Mouse (Mus musculus): ENCODE results near the gene Pcgf2. TPM values are rescaled to one million over a fixed set of nuclear protein-coding genes. Genes with fewer than 3 reads are reported as not detected.
"Not testable (repeated sequence)": the region's sequence is repeated elsewhere in the genome, so short reads cannot be mapped to it uniquely, and the experiment has no call there.

Gene Pcgf2
- polyA plus RNA-seq, 1 experiment from 2014 or later = 12.7 TPM

DNA sequence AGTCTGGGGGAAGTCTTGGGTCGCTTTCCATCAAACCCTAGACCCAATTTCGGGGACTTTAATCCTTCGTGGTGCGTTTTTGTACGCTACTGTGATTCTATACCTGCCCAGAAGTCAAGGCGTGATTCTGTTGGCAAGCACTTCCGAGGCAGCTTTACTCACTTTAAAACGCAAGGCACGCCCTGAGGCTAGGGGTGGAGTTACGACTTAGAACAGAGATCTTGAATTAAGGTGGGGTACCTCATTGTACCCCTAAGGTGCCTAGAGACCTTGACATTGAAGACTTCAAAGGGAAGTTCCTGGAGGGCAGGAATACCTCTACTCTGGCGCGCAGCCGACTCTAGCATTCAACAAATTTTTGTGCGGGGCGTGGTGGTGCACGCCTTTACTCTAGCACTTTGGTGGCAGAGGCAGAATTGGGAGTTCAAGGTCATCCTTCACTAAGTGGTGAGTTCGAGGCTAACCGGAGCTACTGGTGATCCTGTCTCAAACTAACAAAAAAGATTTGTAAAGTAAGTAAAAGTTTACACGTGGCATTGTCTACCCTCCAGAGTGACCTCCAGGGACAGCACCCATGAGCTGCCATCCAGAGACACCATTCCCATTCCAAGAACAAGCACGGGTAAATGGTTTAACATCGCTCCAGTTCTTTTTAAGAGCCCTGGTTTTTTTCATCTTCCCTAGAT is 37.9 kb downstream of the Pcgf2 start:
- Histone ChIP-seq H3K9ac (peak overlapping the region; percentile 84), H3K4me1 (replicated peaks) (peaks cover 41% of the 10 kb centered on the region), H3K9me3 (no peaks in the 10 kb centered on the region), H3K4me2 (replicated peaks) (peak overlapping the region; percentile 87), H3K27ac (peak overlapping the region; percentile 92), H3K36me3 (peaks cover 19% of the 10 kb centered on the region), H3K4me3 (replicated peaks) (peak overlapping the region; percentile 90), H3K27me3 (replicated peaks) (peaks cover 5% of the 10 kb centered on the region; the same call in 1 of the 2 replicates)
- WGBS = 1% methylated on average over 21 of the region's 21 CpGs
- ATAC-seq = peak; percentile 4; the same call in 1 of the 2 replicates

DNA sequence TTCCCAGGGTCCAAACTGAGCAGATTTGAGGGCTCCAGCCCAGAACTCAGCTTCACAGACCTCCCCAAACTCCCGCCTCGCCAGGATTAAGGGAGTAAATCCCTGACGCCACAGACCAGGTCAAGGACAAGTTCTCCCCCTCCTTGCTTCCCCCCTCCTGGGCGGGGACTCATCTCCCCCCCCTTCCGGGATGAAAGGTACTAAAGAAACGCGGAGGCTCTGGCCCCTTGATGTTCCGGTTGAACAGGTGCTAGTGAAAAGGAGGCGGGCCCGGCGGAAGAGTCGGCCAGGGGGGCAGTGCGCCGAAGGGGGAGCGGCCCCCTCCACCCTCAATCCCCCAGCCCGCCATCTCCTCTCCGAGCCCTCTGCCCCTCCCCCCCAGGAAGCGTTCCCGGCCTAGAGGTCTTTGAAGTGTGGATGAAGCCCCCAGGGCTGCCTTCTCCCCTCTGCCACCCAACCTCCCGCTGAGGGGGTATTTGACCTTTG is 38.6 kb downstream of the Pcgf2 start:
- Histone ChIP-seq H3K4me1 (replicated peaks) (peaks cover 44% of the 10 kb centered on the region), H3K27ac (peak overlapping the region; percentile 92), H3K4me3 (replicated peaks) (peak overlapping the region; percentile 90), H3K36me3 (peaks cover 13% of the 10 kb centered on the region), H3K9ac (peak overlapping the region; percentile 36), H3K9me3 (no peaks in the 10 kb centered on the region), H3K27me3 (replicated peaks) (peaks cover 5% of the 10 kb centered on the region; the same call in 1 of the 2 replicates), H3K4me2 (replicated peaks) (peak overlapping the region; percentile 87)
- under 1% methylated on average over 20 of the region's 20 CpGs for WGBS
- peak; percentile 19 for ATAC-seq

DNA sequence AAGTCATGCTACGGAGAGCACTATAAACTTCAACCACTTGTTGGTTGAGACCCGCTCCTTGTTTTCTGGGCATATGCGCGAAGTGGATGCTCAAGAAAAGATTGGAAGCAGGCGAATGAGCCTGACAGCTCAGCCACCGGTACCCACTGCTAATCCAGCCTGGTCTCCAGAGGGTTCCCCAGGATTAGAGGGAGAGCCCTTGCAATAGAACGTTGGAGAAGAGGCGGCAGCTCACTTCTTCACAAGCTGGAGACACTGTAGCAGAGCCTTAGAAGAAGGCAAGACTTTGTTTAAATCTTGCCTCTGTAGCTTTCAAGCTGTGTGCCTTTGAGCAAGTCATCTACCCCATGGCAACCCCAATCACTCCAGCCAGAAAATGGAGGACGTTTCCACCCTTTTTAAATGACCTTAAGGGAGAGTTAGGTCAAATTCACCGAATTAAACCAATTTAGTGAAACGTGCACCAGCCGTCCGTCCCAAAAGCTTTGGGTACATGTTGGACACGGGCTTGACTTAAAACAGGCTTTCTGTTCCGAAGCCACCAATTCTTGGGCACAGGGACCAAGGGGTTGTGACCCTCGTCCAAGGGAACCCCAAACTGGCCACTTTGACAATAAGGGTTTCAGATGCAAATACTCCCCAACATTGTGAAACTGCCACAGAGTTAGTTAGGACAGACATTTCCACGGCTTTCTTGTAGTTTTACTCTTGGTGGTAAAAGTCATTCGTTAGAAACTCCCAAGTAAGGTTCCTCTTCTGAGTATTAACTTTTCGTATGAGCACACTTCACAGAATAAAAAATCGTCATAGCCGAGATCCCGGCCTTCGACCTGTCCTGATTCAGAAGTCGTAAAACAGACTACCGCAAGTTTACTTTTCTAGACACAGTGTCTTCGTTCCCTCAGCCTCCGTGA is 39.3 kb downstream of the Pcgf2 start:
- H3K9ac ChIP-seq = peak overlapping the region; percentile 37
- peak overlapping the region; percentile 87 for H3K4me2 ChIP-seq (replicated peaks)
- peaks cover 5% of the 10 kb centered on the region; the same call in 1 of the 2 replicates for H3K27me3 ChIP-seq (replicated peaks)
- H3K4me3 ChIP-seq (replicated peaks) = peak overlapping the region; percentile 90
- H3K4me1 ChIP-seq (replicated peaks) = peaks cover 44% of the 10 kb centered on the region
- WGBS = 5% methylated on average over 27 of the region's 27 CpGs
- no peak for ATAC-seq
- peak overlapping the region; percentile 92 for H3K27ac ChIP-seq
- H3K9me3 ChIP-seq = no peaks in the 10 kb centered on the region
- peaks cover 8% of the 10 kb centered on the region for H3K36me3 ChIP-seq

DNA sequence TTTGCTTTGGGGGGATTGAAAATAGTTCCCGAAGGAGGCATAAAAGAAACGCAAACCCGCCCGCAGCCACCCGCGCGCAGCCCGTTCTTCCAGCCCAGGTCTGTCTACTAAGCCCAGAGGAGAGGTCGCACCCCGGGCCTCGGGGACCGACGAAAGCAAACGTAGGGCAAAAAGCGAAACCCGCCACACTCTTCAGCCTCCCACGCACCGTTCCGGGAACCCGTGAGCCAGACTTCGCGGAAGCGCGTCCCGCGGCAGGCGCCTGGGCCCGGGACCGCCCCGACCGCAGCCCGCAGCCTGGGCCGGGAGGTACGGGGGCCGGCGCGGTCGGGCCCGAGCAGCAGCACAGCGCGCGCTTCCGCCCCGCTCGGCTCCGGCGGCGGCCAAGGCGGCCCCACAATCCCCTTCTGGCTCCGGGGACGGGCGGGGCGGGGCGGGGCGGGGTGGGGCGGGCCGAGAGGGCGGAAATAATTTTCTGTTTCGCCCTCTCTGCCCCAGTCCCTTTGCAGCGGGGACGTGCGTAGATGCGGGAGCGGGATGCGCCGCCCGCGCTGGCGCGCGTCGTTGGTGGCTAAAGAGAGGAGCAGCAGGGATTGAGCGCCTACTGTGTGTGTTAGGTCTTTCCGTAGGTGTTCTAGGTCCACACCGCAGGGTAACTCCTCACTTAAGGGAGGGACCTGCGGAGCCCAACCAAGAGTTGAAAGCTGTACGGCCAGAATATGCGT is 40.1 kb downstream of the Pcgf2 start:
- H3K9ac ChIP-seq = peak overlapping the region; percentile 89
- under 1% methylated on average over 74 of the region's 78 CpGs for WGBS

DNA sequence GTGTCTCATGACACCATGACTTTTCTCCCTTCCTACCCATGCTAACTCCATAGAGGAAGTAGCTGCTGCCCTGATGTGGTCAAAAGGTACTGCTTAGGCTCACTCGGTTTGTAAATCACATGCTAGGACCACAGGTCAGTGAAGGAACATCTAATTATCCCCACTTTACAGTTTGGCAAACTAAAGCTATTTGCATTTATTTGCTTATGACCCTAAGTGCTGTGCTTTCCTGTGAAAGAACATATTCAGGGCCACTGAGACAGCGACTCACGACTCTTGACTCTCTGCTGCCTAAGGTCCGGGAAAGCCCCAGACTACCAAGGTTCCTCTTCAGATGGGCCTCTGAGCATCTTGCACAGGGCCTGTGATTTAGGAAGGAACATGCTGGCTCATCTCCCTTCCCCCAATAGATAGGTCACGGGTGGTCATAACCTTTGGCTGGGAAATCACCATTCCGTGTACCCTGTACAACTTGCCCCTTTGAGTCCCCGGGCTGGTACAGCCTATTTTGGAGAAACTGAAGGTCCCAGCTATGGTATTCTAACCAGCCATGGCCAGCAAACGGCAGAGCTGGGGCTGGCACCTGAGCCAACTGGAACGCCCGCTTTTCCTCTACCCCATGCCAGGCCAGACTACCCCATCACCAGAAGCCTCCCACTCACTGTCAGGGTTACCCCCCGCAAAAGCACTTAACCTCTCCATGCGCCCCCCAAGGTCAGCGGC is 40.9 kb downstream of the Pcgf2 start:
- peak overlapping the region; percentile 87 for H3K4me2 ChIP-seq (replicated peaks)
- H3K27ac ChIP-seq = peak overlapping the region; percentile 92
- no peak for ATAC-seq
- peak overlapping the region; percentile 89 for H3K9ac ChIP-seq
- no peaks in the 10 kb centered on the region for H3K36me3 ChIP-seq
- H3K27me3 ChIP-seq (replicated peaks) = peaks cover 5% of the 10 kb centered on the region; the same call in 1 of the 2 replicates
- H3K9me3 ChIP-seq = no peaks in the 10 kb centered on the region
- H3K4me3 ChIP-seq (replicated peaks) = peak overlapping the region; percentile 90
- peaks cover 37% of the 10 kb centered on the region for H3K4me1 ChIP-seq (replicated peaks)
- WGBS = 5% methylated on average over 13 of the region's 13 CpGs

More for the DNA sequence above, 40.1 kb downstream of the Pcgf2 start:
- H3K36me3 ChIP-seq = peaks cover under 1% of the 10 kb centered on the region; the same call in 1 of the 2 replicates
- peak overlapping the region; percentile 92 for H3K27ac ChIP-seq
- peak overlapping the region; percentile 87 for H3K4me2 ChIP-seq (replicated peaks)
- H3K9me3 ChIP-seq = no peaks in the 10 kb centered on the region
- peak; percentile 81 for ATAC-seq
- peak overlapping the region; percentile 90 for H3K4me3 ChIP-seq (replicated peaks)
- peaks cover 5% of the 10 kb centered on the region; the same call in 1 of the 2 replicates for H3K27me3 ChIP-seq (replicated peaks)
- H3K4me1 ChIP-seq (replicated peaks) = peaks cover 44% of the 10 kb centered on the region

DNA sequence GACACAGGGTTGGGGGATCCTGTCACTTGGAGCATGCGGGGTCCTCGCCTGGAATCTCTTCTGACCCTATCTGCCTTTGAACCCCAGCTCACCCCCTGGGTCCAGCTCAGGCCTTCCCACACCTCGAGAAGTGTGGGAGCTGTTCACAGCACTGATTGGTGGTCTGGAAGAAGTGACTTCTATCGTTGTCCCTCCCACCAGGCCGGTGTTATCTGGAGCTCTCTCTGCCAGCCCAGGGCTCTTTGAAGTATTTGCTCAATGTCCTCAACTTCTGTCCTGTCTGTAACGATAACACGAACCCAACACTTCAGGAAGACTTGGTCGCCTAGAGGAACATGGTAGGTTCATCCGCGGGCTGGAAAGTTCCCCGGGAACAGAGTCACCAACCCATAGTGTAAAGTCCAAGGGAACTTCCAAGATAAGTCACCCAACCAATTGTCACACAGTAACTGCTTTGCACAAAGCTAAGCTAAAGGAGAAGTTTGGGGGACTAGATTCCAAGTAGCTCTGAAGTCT is 41.5 kb downstream of the Pcgf2 start:
- H3K4me3 ChIP-seq (replicated peaks) = peak overlapping the region; percentile 90
- peaks cover 5% of the 10 kb centered on the region; the same call in 1 of the 2 replicates for H3K27me3 ChIP-seq (replicated peaks)
- peak overlapping the region; percentile 89; the same call in 1 of the 2 replicates for H3K9ac ChIP-seq
- peak overlapping the region; percentile 92 for H3K27ac ChIP-seq
- peaks cover 35% of the 10 kb centered on the region for H3K4me1 ChIP-seq (replicated peaks)
- ATAC-seq = no peak
- H3K4me2 ChIP-seq (replicated peaks) = peak overlapping the region; percentile 87
- H3K9me3 ChIP-seq = no peaks in the 10 kb centered on the region
- no peaks in the 10 kb centered on the region for H3K36me3 ChIP-seq
- WGBS = 45% methylated on average over 11 of the region's 11 CpGs

DNA sequence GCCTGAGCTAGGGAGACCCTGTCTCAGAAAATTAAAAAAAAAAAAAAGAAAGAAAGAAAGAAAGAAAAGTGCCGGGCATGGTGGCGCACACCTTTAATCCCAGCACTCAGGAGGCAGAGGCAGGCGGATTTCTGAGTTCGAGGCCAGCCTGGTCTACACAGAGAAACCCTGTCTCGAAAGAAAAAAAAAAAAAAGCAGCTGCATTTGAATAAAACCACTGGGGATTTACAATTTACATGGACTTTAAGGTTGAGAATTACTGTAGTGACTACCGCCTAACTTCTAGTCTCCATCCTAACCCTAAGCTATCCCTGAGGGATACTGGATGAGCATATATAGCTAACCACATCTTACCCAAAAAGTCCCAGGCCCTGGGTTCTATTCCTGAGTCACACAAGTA is 42.3 kb downstream of the Pcgf2 start:
- H3K27ac ChIP-seq; H3K9me3 ChIP-seq; H3K4me2 ChIP-seq (replicated peaks); H3K36me3 ChIP-seq; H3K9ac ChIP-seq; H3K27me3 ChIP-seq (replicated peaks); ATAC-seq; H3K4me3 ChIP-seq (replicated peaks): not testable (repeated sequence)
- H3K4me1 ChIP-seq (replicated peaks) = peaks cover 35% of the 10 kb centered on the region
- WGBS = 89% methylated on average over 6 of the region's 6 CpGs

DNA sequence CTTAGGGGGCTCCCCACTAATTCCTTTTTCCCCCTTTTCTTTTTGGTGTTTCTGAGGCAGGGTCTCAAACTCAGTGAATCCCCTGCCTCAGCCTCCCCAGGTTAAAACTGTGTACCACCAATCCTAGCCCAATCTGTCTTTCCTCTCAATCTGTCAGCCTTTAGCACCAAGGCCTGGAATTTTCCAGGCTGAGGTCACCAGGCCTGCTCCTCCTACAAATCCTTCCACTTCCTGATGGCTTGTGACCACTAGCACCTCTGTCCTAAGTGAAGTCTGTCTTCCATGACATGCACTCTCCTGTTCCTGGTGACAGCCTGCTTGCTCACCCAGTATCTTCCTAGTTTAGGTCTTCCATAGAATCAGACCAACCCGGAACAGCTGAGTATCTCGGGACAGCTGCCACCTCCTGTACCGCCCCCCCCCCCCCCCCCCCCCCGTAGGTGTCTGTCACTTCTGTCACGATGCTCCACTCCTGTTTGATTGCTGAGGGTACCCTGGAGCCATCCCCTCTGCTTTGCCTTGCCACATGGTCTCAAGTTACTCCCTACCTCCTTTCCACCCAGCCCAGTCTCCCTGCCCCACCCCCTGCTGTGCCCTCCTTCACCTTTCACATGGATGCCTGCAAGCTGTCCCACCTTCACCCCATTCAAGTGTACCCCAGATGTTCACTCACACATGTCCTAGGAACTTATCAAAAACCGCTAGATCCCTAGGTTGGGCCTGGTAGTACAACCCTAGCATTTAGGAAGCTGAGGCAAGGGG is 42.9 kb downstream of the Pcgf2 start:
- Histone ChIP-seq H3K9me3 (no peaks in the 10 kb centered on the region), H3K4me2 (replicated peaks) (no peak overlapping the region), H3K9ac (no peak overlapping the region), H3K27ac (no peak overlapping the region), H3K4me3 (replicated peaks) (no peak overlapping the region), H3K4me1 (replicated peaks) (peaks cover 31% of the 10 kb centered on the region), H3K27me3 (replicated peaks) (peaks cover 5% of the 10 kb centered on the region; the same call in 1 of the 2 replicates), H3K36me3 (no peaks in the 10 kb centered on the region)
- WGBS = 45% methylated on average over 5 of the region's 6 CpGs
- no peak for ATAC-seq

DNA sequence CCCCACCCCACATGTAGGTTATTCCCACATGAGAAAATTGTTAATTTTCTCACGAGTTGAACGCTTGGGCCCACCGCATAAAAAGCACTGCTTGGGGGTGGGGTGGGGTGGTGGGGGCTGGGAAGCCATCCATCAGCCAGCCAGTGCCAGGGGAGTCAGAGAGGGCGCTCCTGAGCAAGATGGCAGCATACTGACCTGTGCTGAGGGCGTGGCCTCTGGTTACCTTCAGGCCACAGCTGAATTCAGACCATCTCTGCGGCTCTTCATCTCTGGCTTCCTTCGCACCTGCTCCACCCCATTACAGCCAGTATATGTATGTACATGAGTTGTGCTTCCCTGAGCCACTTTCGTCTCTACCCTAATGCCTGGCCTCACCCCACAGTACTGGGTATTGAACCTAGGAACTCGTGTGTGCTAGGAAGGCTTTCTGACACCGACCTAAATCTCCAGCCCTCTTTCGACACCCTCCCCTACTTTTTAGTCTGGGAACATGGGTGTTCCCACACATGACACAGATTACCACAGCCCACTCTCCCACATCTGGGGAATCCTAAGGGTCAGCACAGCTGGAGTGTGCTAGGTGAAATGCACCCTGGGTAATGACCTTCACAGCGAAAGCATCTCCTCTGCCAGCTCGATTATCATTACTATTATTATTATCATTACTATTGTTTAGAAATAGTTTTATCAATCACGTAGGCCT is 43.9 kb downstream of the Pcgf2 start:
- no peak overlapping the region for H3K27ac ChIP-seq
- H3K4me1 ChIP-seq (replicated peaks) = peaks cover 22% of the 10 kb centered on the region
- 76% methylated on average over 14 of the region's 14 CpGs for WGBS
- no peaks in the 10 kb centered on the region for H3K9me3 ChIP-seq
- no peak overlapping the region for H3K4me3 ChIP-seq (replicated peaks)
- H3K4me2 ChIP-seq (replicated peaks) = no peak overlapping the region
- no peaks in the 10 kb centered on the region for H3K36me3 ChIP-seq
- H3K9ac ChIP-seq = no peak overlapping the region
- no peaks in the 10 kb centered on the region for H3K27me3 ChIP-seq (replicated peaks)
- no peak for ATAC-seq

DNA sequence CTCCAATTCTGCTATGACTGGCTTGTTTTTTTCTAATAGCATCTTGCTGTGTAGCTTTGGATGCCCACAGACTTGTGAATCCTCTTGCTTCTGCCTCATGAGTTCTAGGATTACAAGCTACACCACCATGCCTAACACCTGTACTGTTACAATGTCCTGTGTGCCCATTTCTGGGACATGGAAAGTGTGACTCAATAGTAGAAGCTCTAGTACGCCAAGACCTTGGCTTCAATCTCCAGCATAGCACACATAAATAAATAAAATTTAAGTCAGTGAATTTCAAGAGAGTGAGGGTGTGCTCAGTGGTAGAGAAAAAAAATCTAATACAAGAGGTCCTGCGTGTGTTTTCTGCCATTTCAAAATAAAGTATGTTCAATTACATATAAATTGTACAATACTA is 46.1 kb downstream of the Pcgf2 start:
- WGBS = 89% methylated on average over 2 of the region's 2 CpGs
- Histone ChIP-seq H3K9ac (no peak overlapping the region), H3K9me3 (no peaks in the 10 kb centered on the region), H3K27me3 (replicated peaks) (no peaks in the 10 kb centered on the region), H3K4me3 (replicated peaks) (no peak overlapping the region), H3K4me1 (replicated peaks) (0 out of 2 replicates have a peak, but pooled peaks cover 7% of the 10 kb centered on the region), H3K36me3 (no peaks in the 10 kb centered on the region), H3K27ac (no peak overlapping the region), H3K4me2 (replicated peaks) (no peak overlapping the region)
- ATAC-seq = no peak

Measured in intestine, embryonic 15.5 days (tissue).